Mouse (Mus musculus) forebrain, embryonic 15.5 days (tissue): ENCODE data around the gene Gm20538. TPM values are rescaled to one million over a fixed set of nuclear protein-coding genes. Genes with fewer than 3 reads are reported as not detected.

ENCODE experiments used
- ATAC-seq: fragments of 200-750 bp; cut with Nextera tagmentation; replicated peaks from 2 replicates; pipeline ENCODE4 v1.8.0; 2017; ENCODE audit warnings: mild to moderate bottlenecking, moderate TSS enrichment, moderate library complexity
- H3K27ac ChIP-seq: fragments of 300-500 bp; sonication (generic); replicated peaks from 2 replicates; pipeline ENCODE4 v1.5.1; 2015; ENCODE audit warnings: mild to moderate bottlenecking, inconsistent platforms
- H3K27me3 ChIP-seq: fragments of 300-500 bp; sonication (generic); 2 replicates; pipeline ENCODE4 v1.6.1; 2015; ENCODE audit warnings: inconsistent platforms
- H3K36me3 ChIP-seq: fragments of 300-500 bp; sonication (generic); 2 replicates; pipeline ENCODE4 v1.6.1; 2015; ENCODE audit warnings: mild to moderate bottlenecking, inconsistent platforms
- H3K4me1 ChIP-seq: fragments of 300-500 bp; sonication (generic); 2 replicates; pipeline ENCODE4 v1.6.1; 2015; ENCODE audit warnings: inconsistent platforms
- H3K4me2 ChIP-seq: fragments of 300-500 bp; sonication (generic); replicated peaks from 2 replicates; pipeline ENCODE4 v1.6.1; 2015; ENCODE audit warnings: mild to moderate bottlenecking, inconsistent platforms
- H3K4me3 ChIP-seq: fragments of 300-500 bp; sonication (generic); 2 replicates; pipeline ENCODE4 v1.5.1; 2015; ENCODE audit warnings: mild to moderate bottlenecking, inconsistent platforms
- H3K9ac ChIP-seq: fragments of 300-500 bp; sonication (generic); replicated peaks from 2 replicates; pipeline ENCODE4 v1.6.1; 2015; ENCODE audit warnings: mild to moderate bottlenecking, inconsistent platforms
- H3K9me3 ChIP-seq: fragments of 300-500 bp; sonication (generic); 2 replicates; pipeline ENCODE4 v1.6.1; 2016; ENCODE audit warnings: inconsistent platforms
- WGBS: fragments of 180-500 bp; shearing (Covaris S2); methylation state at CpG from one replicate; pipeline ENCODE4 v1.1.7; 2015; ENCODE audit warnings: mixed read lengths; 5-methylcytosine and 5-hydroxymethylcytosine counted together
- polyA plus RNA-seq: library from polyadenylated mRNA; unstranded; fragments of >200 nt; fragmentation: Nextera tagmentation; extraction: Ambion mirVana; gene quantifications from 2 replicates; pipeline ENCODE4 v1.2.1, GENCODE M21; 2015

Gm20538 gene
- polyA plus RNA-seq, result not detected in 2 replicates

GRCm38 (mm10) chr19:44552731-44553130, at the start of gene Gm20538:
Gene Gm20538 (minus strand): TSS chr19:44552831.
- WGBS, result 95% methylated on average over 4 of the region's 4 CpGs

GRCm38 (mm10) chr19:44594180-44594579, 41.5 kb upstream of the Gm20538 start:
- ATAC-seq, result no peak
- Histone ChIP-seq H3K27ac (no peak overlapping the region), H3K4me2 (no peak overlapping the region), H3K9ac (no peak overlapping the region), H3K9me3 (no peaks in the 10 kb centered on the region), H3K36me3 (no peaks in the 10 kb centered on the region), H3K4me3 (no peak overlapping the region), H3K4me1 (no peaks in the 10 kb centered on the region), H3K27me3 (no peaks in the 10 kb centered on the region)
- WGBS, result 96% methylated on average over 14 of the region's 14 CpGs

More at GRCm38 (mm10) chr19:44552731-44553130, at the start of gene Gm20538:
- Histone ChIP-seq H3K4me2 (no peak within 1 kb of the TSS; the same call in 1 of the 2 replicates), H3K9ac (no peak within 1 kb of the TSS), H3K4me3 (no peak within 1 kb of the TSS), H3K9me3 (no peaks in the 10 kb centered on the region), H3K36me3 (peaks cover 53% of the 10 kb centered on the region), H3K4me1 (peaks cover 21% of the 10 kb centered on the region), H3K27ac (no peak within 1 kb of the TSS), H3K27me3 (no peaks in the 10 kb centered on the region)
- ATAC-seq, result no peak

DNA sequence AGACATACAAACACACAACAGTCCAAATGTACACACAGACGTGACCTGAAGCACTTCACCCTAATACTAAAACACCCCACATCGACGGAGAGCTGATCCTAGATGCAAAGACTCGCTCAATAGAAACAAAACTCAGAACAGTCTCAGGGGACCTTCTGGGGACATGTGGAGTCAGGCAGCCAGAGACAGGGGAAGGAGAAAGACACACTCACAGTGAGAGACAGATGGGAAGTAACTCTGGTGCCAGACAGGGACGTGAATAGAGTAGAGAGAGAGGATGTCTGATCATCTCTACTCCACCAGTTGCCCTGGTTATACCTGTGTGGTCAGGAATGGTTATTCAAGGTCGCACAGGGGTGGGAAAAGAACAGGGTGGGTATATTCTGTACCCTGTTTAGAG, 39.0 kb upstream of the Gm20538 start:
- H3K9ac ChIP-seq, result no peak overlapping the region
- no peaks in the 10 kb centered on the region for H3K4me1 ChIP-seq
- no peak overlapping the region for H3K4me2 ChIP-seq
- ATAC-seq, result no peak
- no peaks in the 10 kb centered on the region for H3K36me3 ChIP-seq
- H3K9me3 ChIP-seq, result no peaks in the 10 kb centered on the region
- no peak overlapping the region for H3K27ac ChIP-seq
- H3K4me3 ChIP-seq, result no peak overlapping the region
- H3K27me3 ChIP-seq, result no peaks in the 10 kb centered on the region
- WGBS, result 69% methylated on average over 6 of the region's 6 CpGs

DNA sequence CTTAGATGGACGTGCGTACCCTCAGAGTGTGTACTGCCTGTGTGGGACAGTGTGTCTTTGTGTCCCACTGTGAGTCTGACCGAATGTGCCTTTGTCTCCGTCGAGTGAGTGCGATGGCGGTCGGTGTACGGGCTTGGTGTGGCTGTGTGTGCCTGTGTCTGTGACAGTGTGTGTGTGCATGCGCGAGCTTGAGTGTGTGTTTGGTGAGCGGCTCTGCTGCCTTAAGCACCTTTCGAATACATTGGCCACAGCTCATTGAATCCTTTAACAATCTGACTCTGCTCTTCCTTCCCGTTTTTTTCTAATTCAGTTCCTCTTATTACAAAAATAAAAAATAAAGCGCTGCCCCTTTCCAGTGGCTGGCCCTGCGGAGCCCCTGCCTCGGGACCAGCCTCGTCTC, 38.4 kb upstream of the Gm20538 start:
- Histone ChIP-seq H3K4me1 (no peaks in the 10 kb centered on the region), H3K4me3 (no peak overlapping the region), H3K4me2 (no peak overlapping the region), H3K9me3 (no peaks in the 10 kb centered on the region), H3K36me3 (no peaks in the 10 kb centered on the region), H3K27me3 (no peaks in the 10 kb centered on the region), H3K9ac (no peak overlapping the region), H3K27ac (no peak overlapping the region)
- no peak for ATAC-seq
- 82% methylated on average over 18 of the region's 18 CpGs for WGBS

DNA sequence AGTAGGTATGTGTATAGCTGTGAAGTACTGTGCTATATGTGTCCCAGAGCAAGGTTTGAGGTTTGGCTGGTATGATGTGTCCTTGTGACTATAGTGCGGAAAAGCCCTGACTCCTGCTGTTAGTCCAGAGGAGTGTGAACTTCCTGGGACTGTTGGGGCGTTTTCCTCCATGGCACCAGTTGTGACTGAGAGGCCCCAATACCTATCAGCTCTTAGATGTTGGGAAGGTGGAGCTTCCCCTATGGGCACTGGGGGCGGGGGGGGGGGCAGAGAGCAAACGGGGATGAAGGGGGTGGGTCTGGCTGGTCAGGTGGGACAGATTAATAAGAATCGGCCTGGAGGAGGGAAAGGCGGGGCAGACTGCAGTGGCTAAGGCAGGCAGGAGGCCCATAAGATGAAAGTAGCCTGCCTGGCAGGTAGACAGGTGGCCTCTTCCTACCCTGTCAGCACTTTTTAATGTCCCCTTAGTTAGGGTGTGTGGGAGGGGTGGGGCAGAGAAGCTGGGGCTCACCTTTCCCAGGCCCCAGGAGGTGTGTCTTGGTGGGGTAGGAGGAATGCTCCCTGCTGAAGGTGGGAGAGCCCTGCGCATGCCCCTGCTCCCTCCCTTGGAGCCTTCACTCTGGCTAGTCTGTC, 37.1 kb upstream of the Gm20538 start:
- Histone ChIP-seq H3K4me2 (no peak overlapping the region), H3K4me3 (no peak overlapping the region), H3K27me3 (no peaks in the 10 kb centered on the region), H3K9me3 (no peaks in the 10 kb centered on the region), H3K4me1 (no peaks in the 10 kb centered on the region), H3K27ac (no peak overlapping the region), H3K9ac (no peak overlapping the region), H3K36me3 (no peaks in the 10 kb centered on the region)
- whole genome bisulfite sequencing, result 49% methylated on average over 7 of the region's 7 CpGs
- no peak for ATAC-seq

DNA sequence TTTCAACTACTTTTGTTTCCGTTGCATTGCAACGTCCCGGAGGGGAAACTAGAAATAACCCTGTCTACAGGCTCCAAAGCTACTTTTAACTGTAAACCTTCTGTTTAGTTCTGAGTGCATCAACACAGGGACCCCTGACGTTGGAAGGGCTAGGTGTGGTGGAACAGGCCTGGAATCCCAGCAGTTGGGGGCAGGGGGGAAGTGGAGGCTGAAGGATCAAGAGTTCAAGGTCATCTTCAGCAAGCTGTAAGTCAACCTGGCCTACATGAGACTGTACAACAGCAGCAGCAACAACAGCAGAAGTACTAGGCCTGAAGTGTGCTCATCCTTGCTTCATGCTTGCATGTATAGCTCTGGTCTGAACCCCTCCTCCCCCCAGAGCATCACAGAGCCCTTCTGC, 35.4 kb upstream of the Gm20538 start:
- ATAC-seq, result no peak
- no peaks in the 10 kb centered on the region for H3K9me3 ChIP-seq
- no peaks in the 10 kb centered on the region for H3K36me3 ChIP-seq
- H3K4me2 ChIP-seq, result no peak overlapping the region
- no peak overlapping the region for H3K9ac ChIP-seq
- 40% methylated on average over 4 of the region's 4 CpGs for WGBS
- H3K4me3 ChIP-seq, result no peak overlapping the region
- H3K27me3 ChIP-seq, result no peaks in the 10 kb centered on the region; the same call in 1 of the 2 replicates
- H3K27ac ChIP-seq, result no peak overlapping the region
- H3K4me1 ChIP-seq, result no peaks in the 10 kb centered on the region

DNA sequence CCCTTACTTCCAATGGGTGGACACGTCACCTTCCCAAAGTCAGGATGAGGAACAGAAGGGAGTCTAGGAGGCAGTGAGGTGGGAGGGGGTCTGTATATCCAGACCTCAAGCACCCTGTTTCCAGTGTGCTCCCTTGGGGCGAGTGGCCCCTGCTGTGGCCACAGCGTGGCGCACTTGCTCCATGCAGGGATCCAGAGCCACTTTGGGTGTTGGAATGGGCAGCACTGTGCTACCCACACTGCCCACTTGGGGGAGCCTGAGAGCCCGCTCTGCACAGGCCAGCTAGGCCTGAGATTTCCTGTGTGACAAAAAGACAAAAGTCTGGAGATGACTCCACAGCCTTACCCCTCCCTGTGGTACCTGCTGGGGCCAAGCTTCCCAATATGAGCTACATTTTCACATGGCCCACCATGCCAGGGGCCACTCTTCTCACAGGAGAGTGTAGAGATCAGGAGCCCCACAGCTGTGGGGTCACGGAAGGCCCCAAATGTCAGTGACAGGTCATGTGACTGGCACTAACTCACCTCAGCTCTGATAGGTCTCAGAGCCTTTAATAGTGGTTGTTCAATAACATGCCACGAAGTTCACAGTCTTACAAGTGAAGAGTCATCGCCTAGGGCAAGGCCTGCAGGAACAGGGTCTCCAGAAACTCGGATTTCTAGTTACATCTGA, 30.1 kb upstream of the Gm20538 start:
- Histone ChIP-seq H3K4me2 (no peak overlapping the region), H3K4me3 (no peak overlapping the region), H3K4me1 (no peaks in the 10 kb centered on the region), H3K27ac (no peak overlapping the region), H3K9ac (no peak overlapping the region), H3K9me3 (no peaks in the 10 kb centered on the region), H3K36me3 (no peaks in the 10 kb centered on the region), H3K27me3 (no peaks in the 10 kb centered on the region; the same call in 1 of the 2 replicates)
- WGBS, result 34% methylated on average over 9 of the region's 9 CpGs
- peak; percentile 89 for ATAC-seq

GRCm38 (mm10) chr19:44582103-44582502, 29.5 kb upstream of the Gm20538 start:
- H3K9me3 ChIP-seq, result no peaks in the 10 kb centered on the region
- H3K36me3 ChIP-seq, result no peaks in the 10 kb centered on the region
- no peak overlapping the region for H3K9ac ChIP-seq
- 78% methylated on average over 10 of the region's 10 CpGs for WGBS
- no peak overlapping the region for H3K4me2 ChIP-seq
- no peak overlapping the region for H3K4me3 ChIP-seq
- H3K27ac ChIP-seq, result no peak overlapping the region
- peak; percentile 25; the same call in 1 of the 2 replicates for ATAC-seq
- H3K4me1 ChIP-seq, result no peaks in the 10 kb centered on the region
- no peaks in the 10 kb centered on the region; the same call in 1 of the 2 replicates for H3K27me3 ChIP-seq

- ATAC-seq, result no peak
- 78% methylated on average over 1 of the region's 1 CpGs for WGBS
- no peaks in the 10 kb centered on the region for H3K4me1 ChIP-seq
- H3K27me3 ChIP-seq, result no peaks in the 10 kb centered on the region
- H3K9me3 ChIP-seq, result no peaks in the 10 kb centered on the region
- H3K9ac ChIP-seq, result no peak overlapping the region
- H3K27ac ChIP-seq, result no peak overlapping the region
- no peak overlapping the region for H3K4me2 ChIP-seq
- no peak overlapping the region for H3K4me3 ChIP-seq
- H3K36me3 ChIP-seq, result peaks cover 18% of the 10 kb centered on the region; the same call in 1 of the 2 replicates
Measured at GRCm38 (mm10) chr19:44578038-44578437, 25.4 kb upstream of the Gm20538 start.

DNA sequence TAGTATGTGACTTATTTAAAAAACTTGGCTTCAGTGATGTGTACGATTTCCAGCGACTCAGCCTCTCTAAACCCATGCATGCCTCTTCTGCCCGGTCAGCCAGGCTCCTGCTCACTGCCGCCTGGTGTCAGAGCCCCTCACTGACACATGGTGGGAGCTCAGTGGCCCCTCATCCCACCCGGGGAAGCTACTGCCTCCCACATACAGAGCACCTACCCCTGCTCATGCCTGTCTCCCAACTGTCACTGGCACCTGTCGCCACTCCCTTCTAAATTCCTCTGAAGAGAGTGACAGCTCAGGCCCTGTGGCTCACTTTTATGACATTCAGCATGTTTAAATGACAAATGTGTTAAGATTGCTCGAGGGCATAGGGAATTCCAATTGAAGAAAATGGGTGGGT, 23.6 kb upstream of the Gm20538 start:
- no peak overlapping the region for H3K4me2 ChIP-seq

DNA sequence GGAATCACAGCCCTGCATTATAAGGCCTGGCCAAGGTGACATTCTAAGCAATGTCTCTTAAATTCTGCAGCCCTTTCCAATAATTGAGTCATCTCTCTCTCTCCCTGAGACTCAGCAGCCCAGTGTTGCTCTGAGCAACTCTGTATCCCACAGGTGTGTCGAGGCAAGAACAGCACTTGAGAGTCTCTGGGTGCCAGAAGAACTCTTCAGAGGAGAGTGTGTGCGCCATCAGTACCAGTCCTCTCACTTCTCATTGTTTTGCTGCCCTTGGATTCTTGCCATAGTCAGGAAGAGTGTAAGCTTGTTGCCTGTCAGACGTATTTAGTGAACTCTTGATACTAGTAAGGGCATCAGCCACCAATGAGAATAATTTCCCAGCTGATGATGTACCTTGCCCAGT, 15.1 kb upstream of the Gm20538 start:
- peaks cover 76% of the 10 kb centered on the region for H3K36me3 ChIP-seq
- WGBS, result 87% methylated on average over 3 of the region's 3 CpGs
- H3K27me3 ChIP-seq, result no peaks in the 10 kb centered on the region
- H3K4me3 ChIP-seq, result no peak overlapping the region
- no peak overlapping the region for H3K4me2 ChIP-seq
- no peak for ATAC-seq
- no peak overlapping the region for H3K9ac ChIP-seq
- H3K9me3 ChIP-seq, result no peaks in the 10 kb centered on the region
- no peak overlapping the region for H3K27ac ChIP-seq
- peaks cover 26% of the 10 kb centered on the region for H3K4me1 ChIP-seq

More for the DNA sequence above, 23.6 kb upstream of the Gm20538 start:
- H3K9ac ChIP-seq, result no peak overlapping the region
- H3K27me3 ChIP-seq, result no peaks in the 10 kb centered on the region
- 79% methylated on average over 7 of the region's 7 CpGs for WGBS
- peaks cover 35% of the 10 kb centered on the region for H3K36me3 ChIP-seq
- no peak overlapping the region for H3K27ac ChIP-seq
- ATAC-seq, result no peak
- H3K9me3 ChIP-seq, result no peaks in the 10 kb centered on the region
- H3K4me3 ChIP-seq, result no peak overlapping the region
- H3K4me1 ChIP-seq, result no peaks in the 10 kb centered on the region

DNA sequence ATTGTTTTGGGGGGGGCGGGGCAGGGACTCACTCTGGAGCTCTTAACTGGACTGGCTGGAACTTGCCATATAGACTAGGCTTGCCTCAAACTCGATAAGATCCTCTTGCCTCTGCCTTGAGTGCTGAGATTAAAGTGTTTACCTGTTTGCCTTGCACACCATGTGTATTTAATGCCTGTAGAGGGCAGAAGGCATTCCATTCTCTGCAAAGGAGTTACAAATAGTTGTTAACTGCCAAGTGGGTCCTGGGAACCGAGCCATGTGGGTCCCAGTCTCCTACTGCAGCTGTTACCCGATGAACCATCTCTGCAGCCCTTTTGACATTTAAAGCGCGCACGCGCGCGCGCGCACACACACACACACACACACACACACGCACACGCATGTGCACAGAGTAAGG, 11.4 kb upstream of the Gm20538 start:
- no peak for ATAC-seq
- Histone ChIP-seq H3K4me1 (peaks cover 26% of the 10 kb centered on the region), H3K27ac (no peak overlapping the region), H3K4me2 (peak overlapping the region; percentile 79), H3K27me3 (no peaks in the 10 kb centered on the region), H3K36me3 (peaks cover 38% of the 10 kb centered on the region), H3K4me3 (no peak overlapping the region; the same call in 1 of the 2 replicates), H3K9me3 (no peaks in the 10 kb centered on the region), H3K9ac (no peak overlapping the region)
- 91% methylated on average over 14 of the region's 14 CpGs for WGBS
